14 mouse cellular contexts compared by ENCODE assay signal in genomic region chr15:97898791-97899190, GRCm38 (mm10).
"Had no signal": no experiment of that assay in that cellular context is flagged by ENCODE, and none has a peak within 500 bp of the region (broad histone marks: within the 10 kb centered on the region; RNA-seq: fewer than 3 reads in every experiment).

No protein-coding gene starts in this region.

- H3K9ac ChIP-seq: limb, embryonic 15.5 days; liver, embryonic 12.5 days; lung, embryonic 14.5 days; midbrain, embryonic 12.5 days; neural tube, embryonic 15.5 days had no signal

- H3K4me2 ChIP-seq: limb, embryonic 15.5 days; liver, embryonic 12.5 days; lung, embryonic 14.5 days; midbrain, embryonic 12.5 days; neural tube, embryonic 15.5 days had no signal

- ATAC-seq: liver, embryonic 12.5 days had no signal

- H3K27ac ChIP-seq: left cerebral cortex, adult 2 months; limb, embryonic 15.5 days; liver, embryonic 12.5 days; midbrain, embryonic 12.5 days; neural tube, embryonic 15.5 days had no signal

- DNase-seq: kidney, adult 11 months; kidney, postnatal 10 days; lung, embryonic 14.5 days; lung, postnatal 10 days; lung, postnatal 4 days; right cerebral cortex, adult 18-20 months; right cerebral cortex, postnatal 25 days; thymus, postnatal 36 days had no signal

- H3K9me3 ChIP-seq: limb, embryonic 15.5 days; liver, embryonic 12.5 days; midbrain, embryonic 12.5 days; neural tube, embryonic 15.5 days had no signal

- H3K27me3 ChIP-seq: limb, embryonic 15.5 days; midbrain, embryonic 12.5 days; neural tube, embryonic 15.5 days had no signal

- H3K4me1 ChIP-seq: liver, embryonic 12.5 days; midbrain, embryonic 12.5 days had no signal

- H3K4me3 ChIP-seq: left cerebral cortex, adult 2 months; limb, embryonic 15.5 days; liver, embryonic 12.5 days; midbrain, embryonic 12.5 days; myocyte; neural tube, embryonic 15.5 days had no signal

- H3K36me3 ChIP-seq: limb, embryonic 15.5 days; liver, embryonic 12.5 days; midbrain, embryonic 12.5 days; neural tube, embryonic 15.5 days had no signal
